Mouse (Mus musculus) CD4-positive, CD25-positive, alpha-beta regulatory T cell, adult 2 months (primary cell): ENCODE measurements around the gene Btd.
"Not testable (repeated sequence)": the region's sequence is repeated elsewhere in the genome, so short reads cannot be mapped to it uniquely, and the experiment has no call there.

Experiments used
- DNase-seq: peaks from one replicate; pipeline ENCODE4 v3.0.0-alpha.2; 2012; ENCODE audit warnings: low read depth, low spot score

Btd gene

GRCm38 (mm10) chr14:31640890-31641505 lies at the start of gene Btd, which contains the start of gene Hacl1:
TSS of gene Btd (plus strand) at chr14:31641028.
TSS of gene Hacl1 (minus strand) at chr14:31641286.
- DNase-seq = peak; percentile 96

GRCm38 (mm10) chr14:31591243-31591642 lies 49.6 kb upstream of the Btd start, which contains the start of gene Colq:
TSS of gene Colq (minus strand) at chr14:31591343.
- no peak for DNase-seq

- no peak for DNase-seq
Measured at GRCm38 (mm10) chr14:31593036-31593435, 47.8 kb upstream of the Btd start.

- DNase-seq = no peak
Measured at GRCm38 (mm10) chr14:31594693-31595092, 46.1 kb upstream of the Btd start.

DNA sequence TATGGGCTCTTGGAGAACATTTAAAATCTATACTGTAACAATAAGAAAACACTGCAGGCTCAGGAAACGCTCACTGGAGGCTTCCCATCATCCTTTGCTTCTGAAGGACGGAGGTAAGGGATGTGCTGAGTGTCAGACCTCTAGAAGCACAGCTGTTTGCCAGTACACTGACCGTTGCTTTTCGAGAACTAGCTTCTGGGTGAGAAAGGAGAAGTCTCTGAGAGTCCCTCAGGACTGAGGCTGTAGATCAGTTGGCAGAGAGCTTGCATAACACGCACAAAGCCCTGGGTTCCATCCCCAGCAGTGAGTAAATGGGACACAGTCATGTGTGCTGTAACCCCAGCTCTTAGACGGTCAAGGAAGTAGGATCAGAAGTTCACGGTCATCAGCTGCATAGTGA lies 44.4 kb upstream of the Btd start:
- DNase-seq = no peak

DNA sequence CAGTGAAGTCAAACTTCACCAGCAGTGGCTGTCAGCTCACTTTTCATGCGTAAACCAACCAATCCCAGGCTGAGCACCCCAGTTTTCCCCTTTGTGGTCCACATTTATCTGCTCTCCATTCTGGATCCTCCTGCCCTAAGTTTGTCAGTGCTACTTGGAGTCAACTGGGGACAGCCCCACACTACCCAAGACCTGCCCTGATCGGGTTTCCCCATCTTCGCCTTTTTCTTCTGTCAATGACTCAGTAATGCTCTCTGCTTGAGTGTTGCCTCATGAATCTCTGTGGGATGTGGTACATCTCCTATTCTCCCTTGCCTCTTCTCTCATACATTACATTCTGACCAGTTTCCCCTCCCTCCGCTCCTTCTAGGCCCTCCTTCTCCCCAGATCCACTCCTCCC lies 43.4 kb upstream of the Btd start:
- peak; percentile 23 for DNase-seq

GRCm38 (mm10) chr14:31601908-31602615 lies 38.8 kb upstream of the Btd start:
- no peak for DNase-seq

DNA sequence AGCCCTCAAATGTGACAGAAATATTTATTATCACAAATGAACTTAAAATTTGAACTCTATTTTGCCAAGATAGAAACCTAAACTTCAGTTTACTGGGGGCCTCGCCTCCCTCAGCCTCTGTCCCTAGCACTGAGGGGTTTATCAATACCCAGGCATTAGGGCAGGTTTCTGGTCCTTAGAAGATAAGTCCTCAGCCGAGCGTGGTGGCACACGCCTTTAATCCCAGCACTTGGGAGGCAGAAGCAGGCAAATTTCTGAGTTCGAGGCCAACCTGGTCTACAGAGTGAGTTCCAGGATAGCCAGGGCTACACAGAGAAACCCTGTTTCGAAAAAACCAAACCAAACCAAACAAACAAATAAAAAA lies 38.2 kb upstream of the Btd start:
- not testable (repeated sequence) for DNase-seq

DNA sequence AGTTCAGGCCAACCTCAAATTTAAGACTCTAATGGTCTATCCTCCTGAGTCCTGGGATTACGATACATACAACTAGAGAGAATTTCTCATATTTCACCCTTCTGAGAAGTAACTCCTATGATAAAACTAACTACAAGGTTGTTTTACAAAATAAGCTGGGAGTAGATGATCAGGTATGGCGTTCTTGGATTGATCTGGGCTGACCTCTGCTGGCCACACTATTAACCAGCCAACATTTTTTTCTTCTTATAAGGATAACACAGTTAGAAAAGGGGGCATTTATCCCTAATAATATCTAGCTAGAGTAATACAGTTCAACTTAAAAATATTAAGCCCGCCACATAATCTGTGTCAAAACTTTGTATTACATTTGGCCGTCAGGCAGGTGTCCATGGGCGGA lies 35.9 kb upstream of the Btd start:
- peak; percentile 52 for DNase-seq

DNA sequence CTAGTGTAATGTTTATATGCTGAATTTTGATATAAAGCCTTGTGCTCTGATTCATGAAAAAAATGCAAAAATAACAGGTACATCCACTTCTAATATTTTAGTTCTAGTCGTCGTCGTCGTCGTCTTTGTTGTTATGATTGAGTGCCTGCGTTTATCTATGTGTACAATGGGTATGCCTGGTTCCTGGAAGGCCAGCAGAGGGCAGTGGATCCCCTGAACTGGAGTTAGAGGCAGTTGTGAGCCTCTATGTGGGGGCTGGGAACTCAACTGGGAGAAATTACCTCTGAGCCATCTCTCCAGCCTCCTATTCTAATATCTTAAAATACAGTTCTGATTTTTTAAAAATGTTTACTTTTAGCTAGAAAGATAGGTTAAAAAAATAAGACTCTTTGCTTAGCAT lies 35.3 kb upstream of the Btd start:
- DNase-seq = peak; percentile 46

- peak; percentile 28 for DNase-seq
Measured at GRCm38 (mm10) chr14:31611986-31612385, 28.8 kb upstream of the Btd start.

GRCm38 (mm10) chr14:31613671-31614070 lies 27.2 kb upstream of the Btd start:
- DNase-seq = no peak

GRCm38 (mm10) chr14:31617204-31617603 lies 23.6 kb upstream of the Btd start:
- no peak for DNase-seq

- DNase-seq = no peak
Measured at GRCm38 (mm10) chr14:31617997-31618396, 22.8 kb upstream of the Btd start.

DNA sequence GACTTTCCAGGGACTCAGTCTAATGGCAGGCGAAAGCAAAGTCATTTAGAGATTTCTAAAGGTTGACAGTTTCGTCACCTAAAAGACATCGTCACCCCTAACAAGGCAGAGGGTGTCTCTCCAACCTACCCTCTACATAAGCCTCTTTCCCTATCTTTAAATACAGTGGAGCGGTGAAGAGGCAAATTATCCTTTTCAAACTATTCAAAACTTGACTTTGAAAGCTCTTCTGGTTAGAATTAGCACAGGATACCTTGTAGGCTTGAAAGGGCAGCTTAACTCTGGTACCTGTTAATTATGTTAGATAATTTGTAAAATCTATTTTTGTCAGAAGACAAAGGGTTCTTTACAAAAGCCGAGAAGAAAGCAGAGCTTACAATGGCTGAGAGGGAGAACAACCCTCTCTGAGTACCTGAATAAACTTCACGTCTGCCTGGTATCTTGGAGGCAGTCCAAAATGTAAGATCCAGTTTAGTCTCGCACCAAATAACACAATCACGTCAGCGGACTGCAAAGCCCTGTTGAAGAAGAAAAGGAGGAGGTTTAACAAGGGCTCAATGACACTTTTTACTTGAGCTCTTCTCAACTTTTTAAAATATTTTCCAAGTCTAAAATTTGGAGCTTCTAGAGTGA lies 20.1 kb upstream of the Btd start:
- no peak for DNase-seq

DNA sequence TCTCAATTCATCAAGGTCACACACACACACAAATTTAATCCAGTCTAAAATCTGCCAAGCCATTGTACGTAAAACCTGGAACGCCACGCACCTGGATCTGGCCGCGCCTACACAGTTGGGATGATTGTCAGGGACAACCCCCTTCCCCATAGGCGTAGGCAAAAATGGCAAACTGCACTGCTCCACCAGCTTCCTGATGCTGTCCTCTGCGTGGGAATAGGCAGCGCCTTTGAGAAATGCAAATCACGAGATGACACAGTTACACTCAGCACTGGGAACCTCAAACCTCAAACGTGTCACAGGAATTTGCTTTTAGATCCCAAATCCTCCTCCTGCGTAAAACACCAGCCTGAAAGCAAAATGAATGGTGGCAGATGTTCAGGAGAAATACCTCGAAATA lies 18.1 kb upstream of the Btd start:
- DNase-seq = no peak

DNA sequence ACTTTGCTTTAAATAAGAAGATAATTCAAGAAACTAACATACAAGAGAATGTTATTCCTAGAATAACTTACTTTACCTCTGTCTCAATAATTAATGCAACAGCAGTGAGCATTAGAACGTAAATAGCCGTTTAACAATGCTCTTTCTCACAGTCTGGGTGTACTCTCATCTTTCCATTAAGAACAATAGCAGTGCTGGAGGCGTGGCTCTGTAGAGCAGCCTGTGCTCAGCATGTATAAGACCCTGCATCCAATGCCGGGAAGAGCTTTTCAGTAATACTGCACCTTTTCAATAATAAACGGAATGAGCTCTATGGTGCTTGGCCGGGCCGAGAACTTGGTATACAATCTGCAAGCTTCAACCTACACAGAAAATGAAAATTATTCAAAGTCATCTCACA lies 10.2 kb upstream of the Btd start:
- DNase-seq = no peak

DNA sequence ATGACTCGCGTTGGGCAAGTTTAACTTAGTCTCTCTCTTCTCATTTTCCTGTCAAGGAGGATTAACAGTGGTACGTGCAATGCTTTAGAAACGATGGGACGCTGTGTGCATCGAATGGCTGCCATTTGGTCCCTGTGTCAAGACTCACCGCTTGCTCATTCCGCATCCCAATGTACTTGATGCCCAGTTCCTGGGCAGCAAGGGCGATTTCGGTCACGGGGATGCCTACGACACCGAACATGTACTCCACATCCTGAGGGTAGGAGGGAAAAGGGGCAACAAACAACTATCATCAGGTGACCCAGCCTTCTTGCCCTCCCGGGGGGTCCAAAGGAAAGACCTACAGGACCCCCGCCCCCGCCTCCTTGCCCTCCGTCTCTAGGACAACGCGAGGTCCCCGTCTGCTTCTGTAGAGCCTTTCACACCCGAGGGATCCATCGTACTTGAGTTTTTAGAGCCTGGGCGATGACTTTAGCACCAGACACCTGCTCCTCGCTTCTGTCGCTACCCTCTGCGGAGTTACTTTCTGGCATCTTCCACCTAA lies 410 bp upstream of the Btd start, which contains the start of gene Gm49387:
Gm49387 (minus strand) TSS at position 533 of the 544 bp plus-strand sequence.
- no peak for DNase-seq

GRCm38 (mm10) chr14:31641506-31642155 lies 803 bp downstream of the Btd start:
- no peak for DNase-seq

GRCm38 (mm10) chr14:31644183-31644830 lies 3.5 kb downstream of the Btd start:
- DNase-seq = no peak

GRCm38 (mm10) chr14:31644931-31645547 lies 4.2 kb downstream of the Btd start:
- peak; percentile 52 for DNase-seq
